Mouse (Mus musculus) thymus, postnatal 0 days (tissue): ENCODE results near the gene Mettl18. TPM values are rescaled to one million over a fixed set of nuclear protein-coding genes. Genes with fewer than 3 reads are reported as not detected.

Experiments used
- DNase-seq: peaks from one replicate; pipeline ENCODE4 v3.0.0-alpha.2; 2015; ENCODE audit warnings: low spot score
- polyA plus RNA-seq: library from polyadenylated mRNA; unstranded; fragments of >200 nt; fragmentation: Nextera tagmentation; extraction: Ambion mirVana; gene quantifications from 2 replicates; pipeline ENCODE4 v1.2.1, GENCODE M21; 2015

Mettl18 gene
- polyA plus RNA-seq, 1 experiment from 2014 or later: 16.0 TPM

GRCm38 (mm10) chr1:164043549-164043948, 48.9 kb downstream of the Mettl18 start:
- no peak for DNase-seq

Other genes starting within 250 kb of the Mettl18 start
- gene Kifap3, start 215.3 kb upstream of the Mettl18 start, polyA plus RNA-seq: 10.3 and 10.7 TPM in 2 replicates
- gene Scyl3, start 65.8 kb upstream of the Mettl18 start, polyA plus RNA-seq: 21.5 and 24.9 TPM in 2 replicates
- gene BC055324, start 93 bp upstream of the Mettl18 start, polyA plus RNA-seq: 14.8 and 17.2 TPM in 2 replicates
- 0.23 and 0.48 TPM in 2 replicates for gene Sele, start 53.3 kb downstream of the Mettl18 start, polyA plus RNA-seq
- gene Sell, start 67.1 kb downstream of the Mettl18 start, polyA plus RNA-seq: 103 and 124 TPM in 2 replicates
- 0.96 and 1.1 TPM in 2 replicates for gene Selp, start 120.4 kb downstream of the Mettl18 start, polyA plus RNA-seq
- gene F5, start 156.9 kb downstream of the Mettl18 start, polyA plus RNA-seq: 0.07 and 0.09 TPM in 2 replicates